In the genomic region with DNA sequence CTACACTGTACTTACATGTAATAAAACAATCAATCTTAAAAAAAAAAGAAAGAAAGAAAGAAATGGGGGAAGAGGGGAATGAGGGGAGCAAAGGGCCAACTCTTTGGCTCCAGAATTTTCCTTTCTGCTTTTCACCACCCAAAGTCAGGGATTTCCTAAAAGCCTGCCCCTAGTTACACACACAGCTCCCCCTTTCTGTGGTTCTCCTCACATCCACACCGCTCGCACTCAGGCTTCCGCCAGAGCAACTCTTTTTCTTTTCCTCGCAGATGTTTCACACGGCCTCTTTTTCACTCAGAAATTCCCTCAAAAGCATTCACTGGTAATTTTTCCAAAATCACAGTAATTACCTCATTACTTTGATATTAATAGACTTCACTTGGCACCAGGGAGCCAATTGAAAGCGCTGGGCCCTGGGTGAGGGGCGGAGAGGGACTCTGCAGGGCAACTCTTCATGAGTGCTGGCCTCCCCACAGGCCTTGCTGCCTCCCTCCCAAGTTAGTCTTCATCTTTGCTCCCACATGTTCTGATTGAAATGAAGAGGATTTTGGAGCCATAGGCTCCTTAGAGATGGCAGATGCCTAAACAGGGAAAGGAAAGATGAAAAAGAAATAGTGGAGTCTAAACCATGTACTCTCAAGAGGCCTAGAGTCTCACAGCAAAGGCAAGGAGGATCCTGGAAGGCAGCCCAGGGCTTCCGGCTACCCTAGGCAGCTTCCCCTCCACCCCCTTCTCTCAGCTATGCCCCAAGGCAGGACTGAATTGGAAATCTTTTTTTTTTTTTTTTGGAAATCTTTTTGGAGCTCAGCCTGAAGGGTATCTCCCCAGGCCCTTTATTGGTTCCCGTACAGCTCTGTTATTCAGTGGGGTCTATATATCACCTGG, we compare ENCODE assay signal across 15 mouse cellular contexts. TPM values are rescaled to one million over a fixed set of nuclear protein-coding genes. Genes with fewer than 3 reads are reported as not detected.
DNase-seq lines count a peak whose midpoint lies in the region; ATAC-seq lines count a peak whose summit lies in the region.
"Had no signal": no experiment of that assay in that cellular context is flagged by ENCODE, and none has a peak within 500 bp of the region (broad histone marks: within the 10 kb centered on the region; RNA-seq: fewer than 3 reads in every experiment).

No protein-coding gene starts in this region.

- no peak for DNase-seq in limb, embryonic 10.5 days (ENCODE audit: low spot score)
- peak; percentile 36 for DNase-seq in brain, adult 2 months (ENCODE audit: low read depth, low spot score)
- no peak for DNase-seq in right cerebral cortex, postnatal 36 days (ENCODE audit: low spot score in 2 of 2)
- DNase-seq in embryo, embryonic 11 days, result no peak
- DNase-seq: adrenal gland, adult 8-10 months; heart, adult 18-20 months; heart, postnatal 14 days; kidney, adult 11 months; kidney, postnatal 14 days; lung, embryonic 14.5 days had no signal

- no peak overlapping the region for H3K4me2 ChIP-seq in limb, embryonic 13.5 days (replicated peaks)
- no peak overlapping the region for H3K4me2 ChIP-seq in forebrain, embryonic 16.5 days (ENCODE audit: low read length)
- no peak overlapping the region for H3K4me2 ChIP-seq in neural tube, embryonic 15.5 days
- H3K4me2 ChIP-seq: limb, embryonic 15.5 days; lung, embryonic 14.5 days had no signal

- no peaks in the 10 kb centered on the region for H3K36me3 ChIP-seq in limb, embryonic 13.5 days
- no peaks in the 10 kb centered on the region for H3K36me3 ChIP-seq in limb, embryonic 10.5 days
- H3K36me3 ChIP-seq in forebrain, embryonic 16.5 days (ENCODE audit: control insufficient read depth, insufficient read depth), result no peaks in the 10 kb centered on the region
- no peaks in the 10 kb centered on the region for H3K36me3 ChIP-seq in neural tube, embryonic 15.5 days
- H3K36me3 ChIP-seq: limb, embryonic 15.5 days had no signal

- no peak overlapping the region for H3K9ac ChIP-seq in limb, embryonic 13.5 days
- H3K9ac ChIP-seq in forebrain, embryonic 16.5 days (replicated peaks; ENCODE audit: low read depth, low read length), result no peak overlapping the region
- no peak overlapping the region for H3K9ac ChIP-seq in neural tube, embryonic 15.5 days (replicated peaks)
- H3K9ac ChIP-seq: limb, embryonic 15.5 days; lung, embryonic 14.5 days had no signal

- 0 out of 2 replicates have a peak overlapping the region, but pooled peaks have one; percentile 33 for H3K27ac ChIP-seq in limb, embryonic 13.5 days
- no peak overlapping the region for H3K27ac ChIP-seq in limb, embryonic 10.5 days
- peak overlapping the region; percentile 59 for H3K27ac ChIP-seq in forebrain, embryonic 16.5 days (ENCODE audit: low read length)
- H3K27ac ChIP-seq in neural tube, embryonic 15.5 days (replicated peaks), result 0 out of 2 replicates have a peak overlapping the region, but pooled peaks have one; percentile 39
- H3K27ac ChIP-seq: limb, embryonic 15.5 days had no signal

- WGBS in limb, embryonic 13.5 days, result 80% methylated on average over 9 of the region's 9 CpGs
- 86% methylated on average over 9 of the region's 9 CpGs for WGBS in limb, embryonic 10.5 days
- 21% methylated on average over 9 of the region's 9 CpGs for WGBS in forebrain, embryonic 16.5 days
- WGBS in neural tube, embryonic 15.5 days, result 65% methylated on average over 9 of the region's 9 CpGs

- no peaks in the 10 kb centered on the region for H3K27me3 ChIP-seq in limb, embryonic 13.5 days
- peaks cover 13% of the 10 kb centered on the region; the same call in 1 of the 2 replicates for H3K27me3 ChIP-seq in limb, embryonic 10.5 days (ENCODE audit: low read depth, poor library complexity, severe bottlenecking)
- no peaks in the 10 kb centered on the region for H3K27me3 ChIP-seq in forebrain, embryonic 16.5 days (replicated peaks; ENCODE audit: control insufficient read depth, insufficient read depth, low read length)
- no peaks in the 10 kb centered on the region for H3K27me3 ChIP-seq in neural tube, embryonic 15.5 days (replicated peaks)
- H3K27me3 ChIP-seq: limb, embryonic 15.5 days had no signal

- peaks cover 14% of the 10 kb centered on the region for H3K4me1 ChIP-seq in limb, embryonic 13.5 days
- H3K4me1 ChIP-seq in limb, embryonic 10.5 days, result peaks cover 13% of the 10 kb centered on the region
- H3K4me1 ChIP-seq in forebrain, embryonic 16.5 days (replicated peaks; ENCODE audit: control insufficient read depth, insufficient read depth, low read length), result peaks cover 25% of the 10 kb centered on the region
- H3K4me1 ChIP-seq in neural tube, embryonic 15.5 days, result peaks cover 9% of the 10 kb centered on the region; the same call in 1 of the 2 replicates

- no peak for ATAC-seq in limb, embryonic 13.5 days (ENCODE audit: low FRiP score, low read depth)
- ATAC-seq in forebrain, embryonic 16.5 days, result peak; percentile 67; the same call in 1 of the 2 replicates
- ATAC-seq in neural tube, embryonic 15.5 days (ENCODE audit: low FRiP score), result no peak

- H3K9me3 ChIP-seq in limb, embryonic 13.5 days, result no peaks in the 10 kb centered on the region
- H3K9me3 ChIP-seq in limb, embryonic 10.5 days (replicated peaks), result no peaks in the 10 kb centered on the region
- no peaks in the 10 kb centered on the region for H3K9me3 ChIP-seq in forebrain, embryonic 16.5 days (ENCODE audit: control insufficient read depth, low read length)
- H3K9me3 ChIP-seq in neural tube, embryonic 15.5 days (replicated peaks), result no peaks in the 10 kb centered on the region
- H3K9me3 ChIP-seq: limb, embryonic 15.5 days had no signal

- H3K4me3 ChIP-seq in limb, embryonic 13.5 days, result no peak overlapping the region
- H3K4me3 ChIP-seq in limb, embryonic 10.5 days, result no peak overlapping the region
- H3K4me3 ChIP-seq in forebrain, embryonic 16.5 days (replicated peaks; ENCODE audit: low read length), result no peak overlapping the region
- no peak overlapping the region for H3K4me3 ChIP-seq in neural tube, embryonic 15.5 days (replicated peaks)
- H3K4me3 ChIP-seq: erythroblast, embryonic 14.5 days; limb, embryonic 15.5 days had no signal

RNA-seq across cellular contexts. Expression of a gene that starts 12.0 kb away (rescaled TPM):
- 7.4 and 8.2 TPM in 2 replicates for polyA plus RNA-seq in limb, embryonic 13.5 days (2015; fragmentation: Nextera tagmentation; extraction: Ambion mirVana)
- polyA plus RNA-seq in limb, embryonic 10.5 days (2016; fragmentation: Nextera tagmentation; extraction: Ambion mirVana), result 2.8 and 3.2 TPM in 2 replicates
- 10.0 and 10.4 TPM in 2 replicates for polyA plus RNA-seq in forebrain, embryonic 16.5 days (2015; fragmentation: Nextera tagmentation; extraction: Ambion mirVana)
- 12.1 and 12.7 TPM in 2 replicates for polyA plus RNA-seq in neural tube, embryonic 15.5 days (2015; fragmentation: Nextera tagmentation; extraction: Ambion mirVana)

RNA-seq across cellular contexts. Expression of a gene that starts 16.4 kb away (rescaled TPM):
- 48.3 and 52.2 TPM in 2 replicates for polyA plus RNA-seq in limb, embryonic 13.5 days (2015; fragmentation: Nextera tagmentation; extraction: Ambion mirVana)
- 54.0 and 59.2 TPM in 2 replicates for polyA plus RNA-seq in limb, embryonic 10.5 days (2016; fragmentation: Nextera tagmentation; extraction: Ambion mirVana)
- polyA plus RNA-seq in forebrain, embryonic 16.5 days (2015; fragmentation: Nextera tagmentation; extraction: Ambion mirVana), result 73.3 and 83.6 TPM in 2 replicates
- 35.3 and 36.1 TPM in 2 replicates for polyA plus RNA-seq in neural tube, embryonic 15.5 days (2015; fragmentation: Nextera tagmentation; extraction: Ambion mirVana)

RNA-seq across cellular contexts. Expression of a gene that starts 47.1 kb away (rescaled TPM):
- 19.6 and 21.9 TPM in 2 replicates for polyA plus RNA-seq in limb, embryonic 13.5 days (2015; fragmentation: Nextera tagmentation; extraction: Ambion mirVana)
- 15.6 and 20.6 TPM in 2 replicates for polyA plus RNA-seq in limb, embryonic 10.5 days (2016; fragmentation: Nextera tagmentation; extraction: Ambion mirVana)
- polyA plus RNA-seq in forebrain, embryonic 16.5 days (2015; fragmentation: Nextera tagmentation; extraction: Ambion mirVana), result 16.2 and 16.7 TPM in 2 replicates
- polyA plus RNA-seq in neural tube, embryonic 15.5 days (2015; fragmentation: Nextera tagmentation; extraction: Ambion mirVana), result 13.7 and 13.8 TPM in 2 replicates
